Mouse (Mus musculus): ENCODE results near the gene Smagp. TPM values are rescaled to one million over a fixed set of nuclear protein-coding genes. Genes with fewer than 3 reads are reported as not detected.
A peak's percentile ranks its signal among the peaks of the same experiment; 100 is the strongest.

Gene Smagp
- polyA plus RNA-seq, 1 experiment from 2014 or later, result 15.0 TPM

GRCm38 (mm10) chr15:100676521-100676920, 39.8 kb upstream of the Smagp start:
- Histone ChIP-seq H3K27me3 (replicated peaks) (no peaks in the 10 kb centered on the region), H3K9me3 (replicated peaks) (no peaks in the 10 kb centered on the region), H3K9ac (no peak overlapping the region), H3K27ac (ENCODE audit: poor library complexity, severe bottlenecking) (no peak overlapping the region), H3K4me2 (no peak overlapping the region), H3K4me1 (replicated peaks) (peaks cover 27% of the 10 kb centered on the region), H3K4me3 (no peak overlapping the region), H3K36me3 (no peaks in the 10 kb centered on the region)
- 79% methylated on average over 1 of the region's 1 CpGs for WGBS
- ATAC-seq (ENCODE audit: insufficient number of reproducible peaks, low FRiP score), result no peak

- no peak for ATAC-seq (ENCODE audit: insufficient number of reproducible peaks, low FRiP score)
- no peaks in the 10 kb centered on the region for H3K27me3 ChIP-seq (replicated peaks)
- H3K4me3 ChIP-seq, result no peak overlapping the region
Observed at GRCm38 (mm10) chr15:100675486-100675885, 38.7 kb upstream of the Smagp start.

GRCm38 (mm10) chr15:100674566-100674965, 37.8 kb upstream of the Smagp start:
- no peak overlapping the region for H3K9ac ChIP-seq
- WGBS, result 78% methylated on average over 10 of the region's 10 CpGs
- no peak overlapping the region for H3K4me2 ChIP-seq
- H3K27ac ChIP-seq (ENCODE audit: poor library complexity, severe bottlenecking), result peak overlapping the region; percentile 75
- no peaks in the 10 kb centered on the region for H3K9me3 ChIP-seq (replicated peaks)
- no peak for ATAC-seq (ENCODE audit: insufficient number of reproducible peaks, low FRiP score)
- H3K4me1 ChIP-seq (replicated peaks), result peaks cover 27% of the 10 kb centered on the region
- H3K36me3 ChIP-seq, result no peaks in the 10 kb centered on the region
- H3K27me3 ChIP-seq (replicated peaks), result no peaks in the 10 kb centered on the region
- H3K4me3 ChIP-seq, result no peak overlapping the region

More at GRCm38 (mm10) chr15:100675486-100675885, 38.7 kb upstream of the Smagp start:
- no peak overlapping the region for H3K27ac ChIP-seq (ENCODE audit: poor library complexity, severe bottlenecking)
- H3K4me1 ChIP-seq (replicated peaks), result peaks cover 27% of the 10 kb centered on the region
- no peak overlapping the region for H3K9ac ChIP-seq
- no peaks in the 10 kb centered on the region for H3K9me3 ChIP-seq (replicated peaks)
- WGBS, result 42% methylated on average over 3 of the region's 3 CpGs
- H3K36me3 ChIP-seq, result no peaks in the 10 kb centered on the region
- H3K4me2 ChIP-seq, result no peak overlapping the region

GRCm38 (mm10) chr15:100673585-100674391, 37.0 kb upstream of the Smagp start:
- WGBS, result 20% methylated on average over 12 of the region's 12 CpGs
- Histone ChIP-seq H3K9me3 (replicated peaks) (no peaks in the 10 kb centered on the region), H3K9ac (no peak overlapping the region), H3K4me1 (replicated peaks) (peaks cover 27% of the 10 kb centered on the region), H3K4me3 (no peak overlapping the region), H3K27ac (ENCODE audit: poor library complexity, severe bottlenecking) (peak overlapping the region; percentile 75), H3K4me2 (peak overlapping the region; percentile 6), H3K36me3 (no peaks in the 10 kb centered on the region), H3K27me3 (replicated peaks) (no peaks in the 10 kb centered on the region)
- peak; percentile 67; the same call in 1 of the 2 replicates for ATAC-seq (ENCODE audit: insufficient number of reproducible peaks, low FRiP score)

GRCm38 (mm10) chr15:100670833-100671232, 34.1 kb upstream of the Smagp start:
- Histone ChIP-seq H3K27ac (ENCODE audit: poor library complexity, severe bottlenecking) (no peak overlapping the region), H3K4me1 (replicated peaks) (peaks cover 49% of the 10 kb centered on the region), H3K4me2 (no peak overlapping the region), H3K36me3 (no peaks in the 10 kb centered on the region), H3K4me3 (no peak overlapping the region), H3K9me3 (replicated peaks) (no peaks in the 10 kb centered on the region), H3K9ac (no peak overlapping the region), H3K27me3 (replicated peaks) (no peaks in the 10 kb centered on the region)
- no peak for ATAC-seq (ENCODE audit: insufficient number of reproducible peaks, low FRiP score)
- WGBS, result 82% methylated on average over 5 of the region's 5 CpGs

- peaks cover 45% of the 10 kb centered on the region for H3K4me1 ChIP-seq (replicated peaks)
- no peak for ATAC-seq (ENCODE audit: insufficient number of reproducible peaks, low FRiP score)
- 80% methylated on average over 8 of the region's 8 CpGs for WGBS
Observed at GRCm38 (mm10) chr15:100670004-100670403, 33.3 kb upstream of the Smagp start.

GRCm38 (mm10) chr15:100669337-100669736, 32.6 kb upstream of the Smagp start, which contains the start of gene Bin2:
TSS of gene Bin2 (minus strand) at chr15:100669553.
- WGBS, result 80% methylated on average over 20 of the region's 20 CpGs
- no peak within 1 kb of the TSS for H3K4me3 ChIP-seq
- H3K27ac ChIP-seq (ENCODE audit: poor library complexity, severe bottlenecking), result no peak within 1 kb of the TSS
- H3K4me1 ChIP-seq (replicated peaks), result peaks cover 39% of the 10 kb centered on the region
- H3K27me3 ChIP-seq (replicated peaks), result no peaks in the 10 kb centered on the region
- no peaks in the 10 kb centered on the region for H3K9me3 ChIP-seq (replicated peaks)
- no peak within 1 kb of the TSS for H3K4me2 ChIP-seq
- H3K36me3 ChIP-seq, result no peaks in the 10 kb centered on the region
- no peak within 1 kb of the TSS for H3K9ac ChIP-seq
- no peak; the same call in 1 of the 2 replicates for ATAC-seq (ENCODE audit: insufficient number of reproducible peaks, low FRiP score)

More at GRCm38 (mm10) chr15:100670004-100670403, 33.3 kb upstream of the Smagp start:
- Histone ChIP-seq H3K4me3 (no peak overlapping the region), H3K9ac (no peak overlapping the region), H3K27ac (ENCODE audit: poor library complexity, severe bottlenecking) (no peak overlapping the region), H3K27me3 (replicated peaks) (no peaks in the 10 kb centered on the region), H3K9me3 (replicated peaks) (no peaks in the 10 kb centered on the region), H3K4me2 (no peak overlapping the region), H3K36me3 (no peaks in the 10 kb centered on the region)

- no peaks in the 10 kb centered on the region for H3K27me3 ChIP-seq (replicated peaks)
- no peaks in the 10 kb centered on the region for H3K9me3 ChIP-seq (replicated peaks)
- peaks cover 26% of the 10 kb centered on the region for H3K4me1 ChIP-seq (replicated peaks)
- H3K4me3 ChIP-seq, result no peak overlapping the region
- no peak overlapping the region for H3K4me2 ChIP-seq
- no peak overlapping the region for H3K9ac ChIP-seq
- ATAC-seq (ENCODE audit: insufficient number of reproducible peaks, low FRiP score), result no peak
- no peaks in the 10 kb centered on the region for H3K36me3 ChIP-seq
- WGBS, result 56% methylated on average over 5 of the region's 5 CpGs
- H3K27ac ChIP-seq (ENCODE audit: poor library complexity, severe bottlenecking), result no peak overlapping the region
Observed at GRCm38 (mm10) chr15:100667871-100668545, 31.3 kb upstream of the Smagp start.

DNA sequence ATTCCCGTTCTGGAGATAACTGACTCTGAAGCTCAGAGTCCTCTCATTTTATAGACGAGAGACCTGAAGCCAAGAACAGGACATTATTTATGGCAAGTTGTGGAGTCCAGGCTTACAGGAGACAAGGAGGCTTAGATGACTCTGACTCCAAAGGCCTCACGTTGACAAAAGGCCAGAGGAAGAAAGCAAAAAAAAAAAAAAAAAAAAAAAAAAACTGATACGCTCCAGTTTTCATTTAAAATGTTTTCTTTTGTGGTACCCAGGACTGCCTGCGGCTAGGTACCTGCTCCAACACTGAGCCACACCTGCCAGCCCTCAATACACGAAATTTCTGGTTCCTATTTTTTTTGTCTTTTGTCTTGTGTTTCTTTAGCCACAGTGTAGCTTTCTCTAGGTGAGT, 30.7 kb upstream of the Smagp start:
- H3K9me3 ChIP-seq (replicated peaks), result no peaks in the 10 kb centered on the region
- ATAC-seq (ENCODE audit: insufficient number of reproducible peaks, low FRiP score), result no peak
- H3K27me3 ChIP-seq (replicated peaks), result no peaks in the 10 kb centered on the region
- no peaks in the 10 kb centered on the region for H3K36me3 ChIP-seq
- H3K9ac ChIP-seq, result no peak overlapping the region
- no peak overlapping the region for H3K4me3 ChIP-seq
- peak overlapping the region; percentile 53 for H3K27ac ChIP-seq (ENCODE audit: poor library complexity, severe bottlenecking)
- peaks cover 26% of the 10 kb centered on the region for H3K4me1 ChIP-seq (replicated peaks)
- peak overlapping the region; percentile 3; the same call in 1 of the 2 replicates for H3K4me2 ChIP-seq
- WGBS, result 47% methylated on average over 6 of the region's 6 CpGs

DNA sequence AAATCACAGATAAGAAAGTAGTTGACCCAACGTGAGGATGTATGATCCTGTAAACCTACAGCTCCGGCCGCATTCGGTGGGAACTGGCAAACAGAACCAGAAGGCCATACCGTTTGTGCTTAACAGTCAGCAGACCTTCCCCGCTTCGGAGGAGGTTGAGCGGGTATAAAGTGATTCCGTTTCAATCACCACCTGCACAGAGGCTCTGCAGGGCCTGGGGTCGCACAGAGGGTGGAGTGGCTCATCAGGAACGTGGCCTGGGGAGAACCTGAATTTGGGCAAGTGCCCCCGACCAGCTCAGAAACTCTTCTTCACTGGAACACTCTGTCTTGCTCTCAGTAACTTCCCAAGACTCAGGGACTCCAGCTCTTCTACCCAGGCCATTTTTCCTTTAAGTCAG, 30.1 kb upstream of the Smagp start:
- no peak for ATAC-seq (ENCODE audit: insufficient number of reproducible peaks, low FRiP score)
- WGBS, result 17% methylated on average over 12 of the region's 12 CpGs
- peak overlapping the region; percentile 53 for H3K27ac ChIP-seq (ENCODE audit: poor library complexity, severe bottlenecking)
- H3K9ac ChIP-seq, result no peak overlapping the region
- H3K9me3 ChIP-seq (replicated peaks), result no peaks in the 10 kb centered on the region
- no peak overlapping the region for H3K4me3 ChIP-seq
- H3K4me1 ChIP-seq (replicated peaks), result peaks cover 26% of the 10 kb centered on the region
- no peaks in the 10 kb centered on the region for H3K27me3 ChIP-seq (replicated peaks)
- no peaks in the 10 kb centered on the region for H3K36me3 ChIP-seq
- H3K4me2 ChIP-seq, result peak overlapping the region; percentile 3; the same call in 1 of the 2 replicates

- Histone ChIP-seq H3K9me3 (replicated peaks) (no peaks in the 10 kb centered on the region), H3K4me1 (replicated peaks) (peaks cover 26% of the 10 kb centered on the region), H3K4me2 (peak overlapping the region; percentile 8), H3K36me3 (no peaks in the 10 kb centered on the region), H3K4me3 (no peak overlapping the region), H3K9ac (no peak overlapping the region), H3K27me3 (replicated peaks) (no peaks in the 10 kb centered on the region), H3K27ac (ENCODE audit: poor library complexity, severe bottlenecking) (peak overlapping the region; percentile 69)
- ATAC-seq (ENCODE audit: insufficient number of reproducible peaks, low FRiP score), result peak; percentile 43; the same call in 1 of the 2 replicates
- WGBS, result 3% methylated on average over 7 of the region's 7 CpGs
Observed at GRCm38 (mm10) chr15:100666219-100666696, 29.5 kb upstream of the Smagp start.

Measured in heart, embryonic 12.5 days (tissue).